Comparison of ENCODE assay signal across 27 mouse cellular contexts in genomic region chr8:117329903-117330302, GRCm38 (mm10).
A peak's percentile ranks its signal among the peaks of the same experiment; 100 is the strongest.
DNase-seq lines count a peak whose midpoint lies in the region; ATAC-seq and TF ChIP-seq lines count a peak whose summit lies in the region.
"Had no signal": no experiment of that assay in that cellular context is flagged by ENCODE, and none has a peak within 500 bp of the region (broad histone marks: within the 10 kb centered on the region; RNA-seq: fewer than 3 reads in every experiment).

No protein-coding gene starts in this region.

- H3K27me3 ChIP-seq in forebrain, embryonic 12.5 days: no peaks in the 10 kb centered on the region
- no peaks in the 10 kb centered on the region for H3K27me3 ChIP-seq in forebrain, postnatal 0 days (ENCODE audit: insufficient read depth, low read length)
- H3K27me3 ChIP-seq in lung, embryonic 14.5 days (ENCODE audit: insufficient read depth, low read length): no peaks in the 10 kb centered on the region
- H3K27me3 ChIP-seq in Patski: no peaks in the 10 kb centered on the region
- no peaks in the 10 kb centered on the region for H3K27me3 ChIP-seq in stomach, embryonic 15.5 days (replicated peaks)
- H3K27me3 ChIP-seq: hindbrain, embryonic 15.5 days; megakaryocyte, embryonic 14.5 days; midbrain, embryonic 13.5 days had no signal

- no peak for DNase-seq in forebrain, postnatal 0 days
- no peak for DNase-seq in lung, embryonic 14.5 days
- DNase-seq in lung, adult 18-20 months: no peak
- DNase-seq in Patski (ENCODE audit: low read depth, low spot score): peak; percentile 58
- no peak for DNase-seq in cerebellum, postnatal 10 days
- DNase-seq: adrenal gland, postnatal 10 days; cerebellum, adult 2 months; cerebellum, postnatal 36 days; embryo, embryonic 11 days; gastrocnemius, adult 2 months; left cerebral cortex, postnatal 4 days; liver, postnatal 0 days; lung, postnatal 36 days; retina, postnatal 1 day; right cerebral cortex, postnatal 25 days; spleen, adult 18-20 months; thymus, postnatal 25 days had no signal

- H3K36me3 ChIP-seq in forebrain, embryonic 12.5 days (replicated peaks): no peaks in the 10 kb centered on the region
- no peaks in the 10 kb centered on the region for H3K36me3 ChIP-seq in forebrain, postnatal 0 days (ENCODE audit: insufficient read depth)
- H3K36me3 ChIP-seq in lung, embryonic 14.5 days (ENCODE audit: insufficient read depth): no peaks in the 10 kb centered on the region
- no peaks in the 10 kb centered on the region for H3K36me3 ChIP-seq in stomach, embryonic 15.5 days
- H3K36me3 ChIP-seq: hindbrain, embryonic 15.5 days; midbrain, embryonic 13.5 days had no signal

- H3K27ac ChIP-seq in forebrain, embryonic 12.5 days: 0 out of 2 replicates have a peak overlapping the region, but pooled peaks have one; percentile 1
- no peak overlapping the region for H3K27ac ChIP-seq in forebrain, postnatal 0 days (ENCODE audit: low read depth, low read length)
- H3K27ac ChIP-seq in lung, embryonic 14.5 days (ENCODE audit: low read depth): peak overlapping the region; percentile 58; the same call in 1 of the 2 replicates
- peak overlapping the region; percentile 68; the same call in 1 of the 2 replicates for H3K27ac ChIP-seq in stomach, embryonic 15.5 days
- H3K27ac ChIP-seq: gastrocnemius, adult 2 months had no signal

- H3K9ac ChIP-seq in forebrain, embryonic 12.5 days: no peak overlapping the region
- H3K9ac ChIP-seq in forebrain, postnatal 0 days: no peak overlapping the region
- no peak overlapping the region for H3K9ac ChIP-seq in lung, embryonic 14.5 days
- no peak overlapping the region for H3K9ac ChIP-seq in stomach, embryonic 15.5 days
- H3K9ac ChIP-seq: hindbrain, embryonic 15.5 days; liver, postnatal 0 days; midbrain, embryonic 13.5 days had no signal

- no peak for TF ChIP-seq CTCF in forebrain, postnatal 0 days (IDR thresholded peaks at IDR 0.05; ENCODE audit: low read depth)
- no peak for TF ChIP-seq CTCF in lung, embryonic 14.5 days (IDR thresholded peaks at IDR 0.05; ENCODE audit: low read depth)
- no peak for TF ChIP-seq CTCF in Patski (IDR thresholded peaks at IDR 0.05)

- peaks cover 57% of the 10 kb centered on the region for H3K4me1 ChIP-seq in forebrain, embryonic 12.5 days
- H3K4me1 ChIP-seq in forebrain, postnatal 0 days (ENCODE audit: insufficient read depth): no peaks in the 10 kb centered on the region; the same call in 1 of the 2 replicates
- peaks cover 22% of the 10 kb centered on the region for H3K4me1 ChIP-seq in lung, embryonic 14.5 days (ENCODE audit: insufficient read depth)
- H3K4me1 ChIP-seq in stomach, embryonic 15.5 days: peaks cover 46% of the 10 kb centered on the region

- ATAC-seq in forebrain, embryonic 12.5 days (ENCODE audit: low FRiP score): no peak
- ATAC-seq in forebrain, postnatal 0 days: no peak
- ATAC-seq in lung, embryonic 14.5 days (ENCODE audit: insufficient read depth): no peak
- no peak for ATAC-seq in Patski
- ATAC-seq in stomach, embryonic 15.5 days (ENCODE audit: insufficient read depth, low FRiP score, low read depth): no peak
- ATAC-seq in erythroid progenitor cell, adult 5-6 weeks (replicated peaks; ENCODE audit: low FRiP score, poor library complexity, severe bottlenecking): no peak
- ATAC-seq: activated CD4-positive, CD25-positive, alpha-beta regulatory T cell, adult 4 months; intestine, postnatal 0 days; liver, postnatal 0 days; midbrain, embryonic 13.5 days had no signal

- H3K4me2 ChIP-seq in forebrain, embryonic 12.5 days: no peak overlapping the region
- no peak overlapping the region for H3K4me2 ChIP-seq in forebrain, postnatal 0 days (ENCODE audit: low read depth)
- no peak overlapping the region for H3K4me2 ChIP-seq in lung, embryonic 14.5 days
- no peak overlapping the region for H3K4me2 ChIP-seq in stomach, embryonic 15.5 days
- H3K4me2 ChIP-seq: hindbrain, embryonic 15.5 days; liver, embryonic 11.5 days; midbrain, embryonic 13.5 days had no signal

- in situ Hi-C loops in Patski (cut with MboI; ENCODE audit: low pct_unique_long_range_greater_than_20kb): no loop called here

- H3K4me3 ChIP-seq in forebrain, embryonic 12.5 days (replicated peaks): no peak overlapping the region
- no peak overlapping the region for H3K4me3 ChIP-seq in forebrain, postnatal 0 days (ENCODE audit: low read depth, low read length)
- H3K4me3 ChIP-seq in lung, embryonic 14.5 days (ENCODE audit: low read depth, low read length): no peak overlapping the region
- no peak overlapping the region for H3K4me3 ChIP-seq in stomach, embryonic 15.5 days (replicated peaks)
- H3K4me3 ChIP-seq: gastrocnemius, adult 2 months; hindbrain, embryonic 15.5 days; megakaryocyte, embryonic 14.5 days; midbrain, embryonic 13.5 days had no signal

- CTCF ChIA-PET in Patski (lab: Charles Lee): interaction anchor here (0.7 to 1.4 kb wide), 2 partner anchors 11 to 31 kb away, joined by 3 to 4 read pairs; no protein-coding TSS in a partner anchor

- POLR2A ChIA-PET in Patski (lab: Charles Lee): no interaction called here

- WGBS in forebrain, embryonic 12.5 days: 73% methylated on average over 2 of the region's 2 CpGs
- WGBS in forebrain, postnatal 0 days: 54% methylated on average over 2 of the region's 2 CpGs
- WGBS in lung, embryonic 14.5 days: 38% methylated on average over 2 of the region's 2 CpGs
- 36% methylated on average over 2 of the region's 2 CpGs for WGBS in stomach, embryonic 15.5 days

- no peaks in the 10 kb centered on the region for H3K9me3 ChIP-seq in forebrain, embryonic 12.5 days
- no peaks in the 10 kb centered on the region for H3K9me3 ChIP-seq in forebrain, postnatal 0 days (ENCODE audit: low read length)
- H3K9me3 ChIP-seq in lung, embryonic 14.5 days (ENCODE audit: low read depth, low read length): no peaks in the 10 kb centered on the region
- H3K9me3 ChIP-seq in stomach, embryonic 15.5 days: no peaks in the 10 kb centered on the region
- H3K9me3 ChIP-seq: G1E; hindbrain, embryonic 15.5 days; megakaryocyte, embryonic 14.5 days; midbrain, embryonic 13.5 days had no signal
